Mouse (Mus musculus): ENCODE measurements around the gene Bid.

Bid gene

DNA sequence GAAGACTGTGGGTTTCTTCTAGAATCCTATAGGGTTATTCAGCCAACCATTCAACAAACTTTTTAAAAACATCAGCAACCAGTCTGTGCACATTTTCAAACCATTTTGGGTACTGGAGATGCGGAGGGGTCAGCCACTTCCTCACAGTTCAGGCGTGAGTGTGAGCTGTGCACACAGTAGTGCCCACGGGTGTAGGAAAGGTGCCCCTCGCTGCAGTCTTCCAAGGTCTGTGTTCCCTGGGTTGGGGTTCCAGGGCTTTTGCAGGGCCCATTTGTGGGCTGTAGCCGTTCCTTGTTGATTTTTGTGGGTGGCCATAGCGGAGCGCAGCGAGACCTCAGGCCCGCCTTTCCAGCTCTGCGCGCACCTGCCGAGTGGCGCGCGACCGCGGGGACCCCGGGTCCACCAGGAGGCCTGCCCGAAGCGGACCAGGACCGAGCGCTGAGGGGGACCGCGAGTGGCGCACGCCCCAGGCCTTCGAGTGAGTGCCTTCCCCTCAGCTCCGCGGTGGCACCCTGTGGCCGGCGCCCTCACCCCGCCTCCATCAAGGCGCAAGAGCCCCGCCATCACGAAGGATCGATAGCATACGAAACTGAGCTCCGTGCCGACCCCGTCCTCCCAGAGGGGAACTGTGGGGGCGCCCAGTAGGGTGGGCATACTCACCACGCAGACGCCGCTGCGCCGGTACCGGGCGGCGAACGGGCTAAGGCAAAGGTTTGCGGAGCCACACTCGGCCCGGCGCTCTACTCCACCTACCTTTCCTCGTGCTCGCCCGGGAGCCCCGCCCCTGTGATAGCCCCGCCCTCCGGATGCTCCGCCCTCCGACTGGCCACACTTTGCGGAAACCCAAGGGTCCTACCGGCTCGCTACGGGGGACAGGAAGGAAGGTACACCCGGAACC lies at the start of gene Bid:
Gene Bid, minus strand, starts transcription at position 780 of the 898 bp plus-strand sequence.
- ChIA-PET CTCF (interaction anchor here (0.6 to 3.8 kb wide), 20 partner anchors 8 to 269 kb away, joined by 3 to 29 read pairs (median 6); partner anchors contain the start of gene Mical3 (in 1 of the 4)), POLR2A (interaction anchor here (0.6 to 17.0 kb wide), 39 partner anchors 8 to 518 kb away, joined by 3 to 252 read pairs (median 5); partner anchors contain the start of genes Atp6v1e1 (in 1 of the 4), Bcl2l13 (in 1 of the 4) and Pex26 (in 1 of the 4))

- CTCF ChIA-PET = no interaction called here
Measured at GRCm38 (mm10) chr6:120965814-120966213, 49.2 kb upstream of the Bid start.

DNA sequence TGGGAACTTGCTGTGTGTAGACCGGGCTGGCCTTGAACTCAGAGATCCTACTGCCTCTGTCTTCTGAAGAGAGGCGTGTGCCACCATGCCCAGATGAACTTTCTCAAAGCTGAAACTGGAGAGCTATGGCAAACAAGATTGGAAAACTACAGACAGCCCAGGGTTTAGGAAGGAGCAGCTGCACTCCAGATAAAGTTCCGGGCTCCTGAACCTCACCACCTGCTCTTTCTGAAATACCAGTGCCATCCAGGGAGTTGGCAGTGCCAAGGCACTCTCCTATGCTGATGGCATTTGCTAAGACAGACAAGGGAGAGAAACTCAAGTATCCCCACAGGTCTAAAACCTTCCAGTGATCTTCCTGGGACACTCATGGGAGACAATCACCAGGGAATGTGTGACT lies 47.5 kb upstream of the Bid start:
- ChIA-PET POLR2A (interaction anchor here in 1 of 4 experiments (1.0 to 1.5 kb wide), 3 partner anchors 12 to 231 kb away, joined by 3 read pairs; no protein-coding TSS in a partner anchor), CTCF (no interaction called here)

More at GRCm38 (mm10) chr6:120965814-120966213, 49.2 kb upstream of the Bid start:
- POLR2A ChIA-PET = interaction anchor here in 1 of 4 experiments (1.2 kb wide), 1 partner anchor 12 kb away, joined by 4 read pairs; no protein-coding TSS in a partner anchor

DNA sequence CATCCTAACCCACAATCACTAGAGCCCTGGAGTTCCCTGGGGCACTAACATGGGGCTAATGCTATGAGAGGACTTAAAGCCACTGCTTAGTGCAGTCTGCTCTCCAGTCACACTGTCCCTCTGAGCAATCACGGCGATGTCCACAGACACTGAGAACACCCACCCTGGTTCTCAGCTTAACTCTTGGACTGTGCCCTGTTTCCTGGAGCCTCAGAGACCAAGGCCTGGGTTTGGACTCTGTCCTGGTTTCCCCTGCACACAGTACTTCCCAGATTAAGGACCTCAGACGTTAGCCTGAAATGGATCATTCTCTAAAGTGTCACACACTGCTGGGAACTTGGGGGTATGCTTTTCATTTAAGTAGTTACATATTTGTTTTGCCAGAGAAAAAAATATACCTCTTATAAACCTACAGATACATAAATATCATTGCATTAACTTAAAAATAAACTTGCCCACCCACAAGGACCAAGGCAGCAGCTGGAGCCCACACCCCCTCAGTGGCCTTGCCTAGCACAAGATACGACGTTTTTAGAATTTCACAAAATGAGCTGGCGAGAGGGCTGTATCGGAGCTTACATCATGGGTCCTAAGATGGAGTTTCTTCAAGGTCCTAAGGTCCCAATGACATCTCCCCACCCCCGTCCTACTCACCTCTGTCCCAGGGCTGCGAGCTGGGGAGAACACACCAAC lies 43.8 kb upstream of the Bid start:
- ChIA-PET POLR2A (interaction anchor here in 1 of 4 experiments (0.9 kb wide), 2 partner anchors 12 to 17 kb away, joined by 3 read pairs; no protein-coding TSS in a partner anchor), CTCF (interaction anchor here in 1 of 4 experiments (0.7 kb wide), 1 partner anchor 11 kb away, joined by 3 read pairs; no protein-coding TSS in a partner anchor)

DNA sequence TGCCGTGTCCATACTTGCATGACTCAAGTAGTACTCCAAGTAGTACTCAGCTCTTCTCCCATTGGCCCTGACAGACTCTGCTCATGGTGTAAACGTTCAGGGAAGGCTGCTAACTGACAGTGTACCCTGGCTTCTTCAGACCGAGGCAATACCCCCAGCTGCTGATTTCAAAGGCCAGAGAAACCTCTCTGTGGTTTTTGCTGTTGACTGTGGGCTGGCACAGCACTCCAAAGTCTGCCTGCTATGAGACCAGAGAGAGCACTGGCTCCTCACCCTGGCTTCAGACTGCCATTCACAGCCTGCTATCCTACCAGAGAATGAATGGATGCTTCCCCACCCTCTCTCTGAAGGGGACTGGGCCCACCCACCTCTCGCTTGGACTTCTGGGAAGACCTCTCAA lies 40.7 kb upstream of the Bid start:
- ChIA-PET POLR2A (interaction anchor here in 1 of 4 experiments (1.4 kb wide), 1 partner anchor 13 kb away, joined by 3 read pairs; no protein-coding TSS in a partner anchor), CTCF (no interaction called here)

DNA sequence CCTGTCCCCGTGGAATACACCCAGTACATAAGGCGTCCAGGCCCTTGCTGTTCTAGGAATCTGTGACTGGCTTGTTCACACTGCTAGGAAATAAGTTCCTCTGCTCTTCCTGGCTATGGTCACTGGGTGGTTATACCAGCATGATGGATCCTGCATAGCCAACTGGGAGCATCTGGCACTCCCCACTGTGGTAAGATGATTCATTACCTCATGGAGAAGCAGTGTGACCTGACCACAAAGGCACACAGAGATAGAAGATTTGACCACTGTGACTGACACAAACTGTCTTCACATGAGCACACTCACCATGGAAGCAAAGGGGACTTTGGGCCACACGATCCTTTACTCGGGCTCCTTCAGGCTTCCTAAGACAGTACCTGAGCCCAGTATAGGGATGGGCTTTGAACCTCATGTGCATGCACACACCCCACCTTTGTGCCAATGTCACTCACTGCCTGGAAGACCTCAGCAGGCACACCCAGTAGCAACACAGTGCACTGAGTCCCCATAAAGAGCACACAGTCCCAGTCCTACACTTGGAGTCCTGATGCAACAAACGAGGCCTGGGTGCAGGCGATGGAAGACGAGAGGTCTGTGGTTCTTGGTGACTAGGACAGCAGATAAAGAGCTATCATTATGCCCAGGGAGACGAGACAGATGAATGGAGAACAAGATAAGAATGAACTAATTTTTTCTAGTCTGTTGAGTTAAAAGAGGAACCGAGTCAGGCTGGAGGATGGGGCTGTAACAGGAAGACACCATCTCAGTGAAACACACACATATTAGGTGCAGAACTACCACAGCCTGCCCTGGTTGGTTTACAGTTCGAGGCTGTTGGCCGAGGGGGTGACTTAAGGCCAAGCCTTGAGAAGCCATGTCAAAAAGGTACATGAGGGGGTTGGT lies 39.9 kb upstream of the Bid start:
- ChIA-PET POLR2A (interaction anchor here in 1 of 4 experiments (1.4 kb wide), 1 partner anchor 14 kb away, joined by 3 read pairs; no protein-coding TSS in a partner anchor), CTCF (no interaction called here)

- CTCF ChIA-PET = no interaction called here
- POLR2A ChIA-PET = no interaction called here
Measured at GRCm38 (mm10) chr6:120955215-120955614, 38.6 kb upstream of the Bid start.

- ChIA-PET CTCF (no interaction called here), POLR2A (no interaction called here)
Measured at GRCm38 (mm10) chr6:120954241-120954640, 37.6 kb upstream of the Bid start.

GRCm38 (mm10) chr6:120952475-120952874 lies 35.8 kb upstream of the Bid start:
- CTCF ChIA-PET = interaction anchor here in 1 of 4 experiments (1.1 to 1.2 kb wide), 2 partner anchors 18 to 54 kb away, joined by 3 read pairs; no protein-coding TSS in a partner anchor

GRCm38 (mm10) chr6:120951311-120951710 lies 34.7 kb upstream of the Bid start:
- POLR2A ChIA-PET = interaction anchor here in 1 of 4 experiments (1.3 kb wide), 1 partner anchor 23 kb away, joined by 3 read pairs; no protein-coding TSS in a partner anchor
- CTCF ChIA-PET = interaction anchor here in 1 of 4 experiments (0.6 to 0.7 kb wide), 2 partner anchors 36 to 173 kb away, joined by 5 to 12 read pairs; no protein-coding TSS in a partner anchor

More at GRCm38 (mm10) chr6:120952475-120952874, 35.8 kb upstream of the Bid start:
- POLR2A ChIA-PET = interaction anchor here in 2 of 4 experiments (0.7 to 1.5 kb wide), 3 partner anchors 25 to 203 kb away, joined by 3 to 5 read pairs (median 3); no protein-coding TSS in a partner anchor

DNA sequence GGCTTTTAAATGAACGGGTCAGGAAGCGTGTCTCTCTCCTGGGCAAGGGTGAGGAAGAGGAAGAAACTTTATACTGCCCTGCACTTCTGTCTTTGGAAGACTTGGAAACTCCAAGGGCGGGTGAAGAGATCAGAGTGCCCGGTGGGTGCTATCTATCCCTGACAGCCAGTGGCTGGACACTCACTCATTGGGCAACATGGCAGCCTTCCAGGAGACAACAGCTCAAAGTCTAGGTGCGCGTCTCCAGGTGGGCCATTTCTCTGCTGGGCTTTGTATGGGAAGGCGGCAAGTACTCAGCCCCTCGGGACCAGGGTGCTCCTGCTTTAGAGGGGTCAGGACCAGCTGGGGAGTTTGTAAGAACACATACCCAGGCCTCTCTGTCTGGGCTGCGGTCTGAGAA lies 28.9 kb upstream of the Bid start:
- POLR2A ChIA-PET = no interaction called here
- CTCF ChIA-PET = interaction anchor here in 2 of 4 experiments (0.6 to 1.0 kb wide), 3 partner anchors 21 to 348 kb away, joined by 3 read pairs; no protein-coding TSS in a partner anchor

DNA sequence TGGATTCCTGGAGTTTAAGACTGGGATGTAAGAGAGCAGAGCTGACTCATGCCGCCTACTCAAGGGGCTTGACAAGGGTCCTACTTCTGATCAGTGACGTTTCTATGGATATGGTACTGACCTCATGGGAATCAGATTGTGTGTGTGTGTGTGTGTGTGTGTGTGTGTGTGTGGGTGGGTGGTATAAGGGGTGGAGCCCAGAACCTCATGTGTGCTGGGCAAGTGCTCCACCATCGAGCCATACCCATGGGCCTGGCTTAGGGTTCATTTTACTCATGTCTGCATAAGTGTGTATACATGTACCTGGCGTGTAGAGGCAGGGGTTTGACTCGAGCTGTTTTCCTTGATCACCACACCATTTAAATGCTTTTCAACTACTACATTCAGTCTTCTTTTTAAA lies 27.3 kb upstream of the Bid start:
- CTCF ChIA-PET = interaction anchor here in 1 of 4 experiments (1.0 kb wide), 1 partner anchor 8 kb away, joined by 3 read pairs; no protein-coding TSS in a partner anchor
- POLR2A ChIA-PET = interaction anchor here in 1 of 4 experiments (1.0 to 1.4 kb wide), 2 partner anchors 15 to 29 kb away, joined by 3 to 4 read pairs; no protein-coding TSS in a partner anchor

DNA sequence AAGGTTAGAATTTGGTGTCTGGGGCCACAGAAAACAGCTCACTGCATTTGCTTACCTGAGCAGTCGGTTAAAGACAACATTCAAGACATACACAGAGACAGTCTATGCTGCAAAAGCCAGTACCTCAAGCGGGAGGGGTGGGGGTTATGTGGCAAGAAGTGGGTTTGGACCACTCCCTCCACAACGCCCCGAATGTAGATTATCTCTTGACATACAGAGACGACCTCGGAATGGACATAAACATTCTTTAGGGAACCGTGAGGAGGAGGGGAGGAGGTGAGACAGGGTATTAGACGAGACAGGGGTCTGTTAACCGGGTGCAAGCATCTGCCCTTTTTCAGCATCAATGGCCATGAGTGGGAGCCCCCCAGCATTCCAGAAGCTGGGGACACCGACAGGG lies 26.9 kb upstream of the Bid start:
- POLR2A ChIA-PET = interaction anchor here in 2 of 4 experiments (1.0 to 1.4 kb wide), 3 partner anchors 15 to 28 kb away, joined by 3 to 4 read pairs (median 3); no protein-coding TSS in a partner anchor
- CTCF ChIA-PET = no interaction called here

GRCm38 (mm10) chr6:120943079-120943478 lies 26.4 kb upstream of the Bid start:
- CTCF ChIA-PET = no interaction called here

DNA sequence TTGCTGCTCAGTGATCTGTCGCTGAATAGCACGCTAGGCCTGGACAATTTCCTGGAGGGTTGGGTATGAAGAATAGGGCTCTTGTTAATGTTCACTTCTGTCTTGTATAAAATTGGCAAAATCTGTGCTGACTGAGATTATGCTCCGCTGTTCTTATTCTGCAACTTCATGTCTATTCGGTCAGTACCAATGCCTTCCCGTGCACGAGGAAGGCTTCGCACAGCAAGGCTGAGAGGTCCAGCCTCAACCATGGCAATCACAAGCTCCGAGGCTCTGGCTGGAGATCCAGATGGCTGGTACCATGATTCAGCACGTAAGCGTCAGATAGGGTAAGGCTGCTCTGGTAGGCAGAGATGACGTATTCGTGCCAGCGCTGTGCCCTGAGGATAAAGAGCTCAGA lies 24.9 kb upstream of the Bid start:
- CTCF ChIA-PET = interaction anchor here in 1 of 4 experiments (0.5 kb wide), 1 partner anchor 37 kb away, joined by 4 read pairs; no protein-coding TSS in a partner anchor
- POLR2A ChIA-PET = interaction anchor here in 1 of 4 experiments (0.6 to 1.8 kb wide), 3 partner anchors 10 to 61 kb away, joined by 3 to 6 read pairs (median 4); no protein-coding TSS in a partner anchor

More at GRCm38 (mm10) chr6:120943079-120943478, 26.4 kb upstream of the Bid start:
- POLR2A ChIA-PET = interaction anchor here in 1 of 4 experiments (1.0 kb wide), 1 partner anchor 17 kb away, joined by 3 read pairs; no protein-coding TSS in a partner anchor

DNA sequence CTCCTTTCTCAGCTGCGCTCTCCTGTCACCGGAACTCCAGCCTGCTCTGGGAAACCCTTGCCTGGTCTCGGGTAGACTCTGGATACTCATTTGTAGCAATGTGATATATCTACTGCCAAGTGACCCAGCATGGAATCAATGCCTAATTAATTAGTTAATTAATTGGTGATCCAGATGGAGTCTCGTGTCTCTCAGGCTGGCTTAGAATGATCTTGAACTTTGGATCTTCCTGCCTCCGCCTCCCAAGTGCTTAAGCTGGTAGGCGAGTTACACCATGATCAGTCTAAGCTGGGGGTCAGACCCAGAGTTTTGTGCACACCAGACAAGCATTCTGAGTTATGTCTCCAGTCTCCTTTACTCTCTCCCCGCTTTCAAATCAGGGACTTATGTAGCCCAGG lies 24.4 kb upstream of the Bid start:
- ChIA-PET CTCF (interaction anchor here in 1 of 4 experiments (0.5 kb wide), 1 partner anchor 1425 kb away, joined by 3 read pairs; no protein-coding TSS in a partner anchor), POLR2A (interaction anchor here in 1 of 4 experiments (0.6 to 1.8 kb wide), 3 partner anchors 10 to 61 kb away, joined by 3 to 6 read pairs (median 4); no protein-coding TSS in a partner anchor)

DNA sequence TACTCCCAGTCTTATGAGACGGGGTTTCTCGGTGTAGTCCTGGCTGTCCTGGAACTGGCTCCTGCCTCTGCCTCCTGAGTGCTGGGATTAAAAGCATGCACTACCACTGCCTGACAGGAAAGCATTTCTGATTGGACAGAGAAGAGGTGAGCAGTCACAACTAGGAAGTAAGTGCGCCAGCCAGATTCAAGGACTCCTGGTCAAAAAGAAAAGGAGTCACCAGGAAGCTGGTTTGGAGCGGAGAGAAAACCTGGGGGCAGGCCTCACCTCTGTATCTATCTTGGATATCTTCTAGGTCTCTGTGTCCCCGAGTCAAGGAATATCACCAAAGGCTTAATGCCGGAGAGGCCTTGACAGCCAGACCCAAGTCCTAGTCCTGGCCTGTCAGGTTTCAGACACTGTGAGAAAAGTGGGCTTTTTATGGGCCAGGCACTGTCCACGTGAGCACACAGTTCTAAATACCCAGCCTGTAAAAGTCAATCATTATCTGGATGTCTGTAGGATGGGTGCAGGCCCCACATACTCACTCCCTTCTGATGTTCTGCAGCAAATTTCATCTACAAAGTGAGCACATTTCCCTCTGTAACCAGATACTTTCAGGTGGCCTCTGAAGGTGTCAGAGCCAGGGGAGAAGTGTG lies 23.9 kb upstream of the Bid start:
- CTCF ChIA-PET = interaction anchor here in 3 of 4 experiments (0.5 to 0.7 kb wide), 4 partner anchors 37 to 1501 kb away, joined by 3 read pairs; no protein-coding TSS in a partner anchor
- POLR2A ChIA-PET = interaction anchor here in 2 of 4 experiments (1.0 to 1.8 kb wide), 3 partner anchors 9 to 17 kb away, joined by 3 to 6 read pairs (median 4); no protein-coding TSS in a partner anchor

Data from embryonic stem cell, embryonic (primary cell).